Mouse (Mus musculus) small intestine, adult 2 months (tissue): ENCODE results near the gene Ccpg1os. TPM values are rescaled to one million over a fixed set of nuclear protein-coding genes. Genes with fewer than 3 reads are reported as not detected.

ENCODE experiments used
- H3K27ac ChIP-seq: fragments of 200-500 bp; 2 replicates; pipeline ENCODE4 v1.5.1; 2012; ENCODE audit warnings: low read depth, low read length, control low read depth, inconsistent platforms; ENCODE audit not compliant: insufficient read depth
- H3K27me3 ChIP-seq: fragments of 200-500 bp; 2 replicates; pipeline ENCODE4 v1.6.1; 2012; ENCODE audit warnings: mild to moderate bottlenecking, moderate library complexity, low read length, inconsistent platforms; ENCODE audit not compliant: control insufficient read depth, insufficient read depth
- H3K36me3 ChIP-seq: fragments of 200-500 bp; 2 replicates; pipeline ENCODE4 v1.6.1; 2012; ENCODE audit warnings: mild to moderate bottlenecking, low read length, control low read depth, inconsistent platforms; ENCODE audit not compliant: control insufficient read depth, insufficient read depth
- H3K4me1 ChIP-seq: fragments of 200-500 bp; 2 replicates; pipeline ENCODE4 v1.6.1; 2012; ENCODE audit warnings: low read length, inconsistent platforms, mixed read lengths; ENCODE audit not compliant: control insufficient read depth, insufficient read depth, insufficient read length
- H3K4me3 ChIP-seq: fragments of 200-500 bp; 2 replicates; pipeline ENCODE4 v1.5.1; 2012; ENCODE audit warnings: low read depth, mild to moderate bottlenecking, control low read depth, inconsistent platforms, low read length, moderate library complexity
- CTCF ChIP-seq: fragments of 200-500 bp; IDR thresholded peaks from 2 replicates; pipeline ENCODE4 v1.5.1; 2012; ENCODE audit warnings: low read depth, mild to moderate bottlenecking, control low read depth, inconsistent platforms, low read length, moderate library complexity, mixed read lengths; ENCODE audit not compliant: insufficient replicate concordance, insufficient read length; ENCODE audit errors: extremely low read depth
- POLR2A ChIP-seq: fragments of 200-500 bp; IDR thresholded peaks from 2 replicates; pipeline ENCODE4 v1.6.1; 2012; ENCODE audit warnings: low read depth, mild to moderate bottlenecking, control low read depth, inconsistent platforms, low read length, moderate library complexity
- WGBS: fragments of 180-500 bp; shearing (Covaris S2); methylation state at CpG from one replicate; pipeline ENCODE4 v1.1.7; 2018; 5-methylcytosine and 5-hydroxymethylcytosine counted together
- polyA plus RNA-seq: library from polyadenylated mRNA; depleted of rRNA; stranded (reverse); fragments of >200 nt; gene quantifications from 2 replicates; pipeline ENCODE4 v1.2.3, GENCODE M21; 2012

Gene Ccpg1os
- polyA plus RNA-seq, 1 experiment: 2.7 TPM

DNA sequence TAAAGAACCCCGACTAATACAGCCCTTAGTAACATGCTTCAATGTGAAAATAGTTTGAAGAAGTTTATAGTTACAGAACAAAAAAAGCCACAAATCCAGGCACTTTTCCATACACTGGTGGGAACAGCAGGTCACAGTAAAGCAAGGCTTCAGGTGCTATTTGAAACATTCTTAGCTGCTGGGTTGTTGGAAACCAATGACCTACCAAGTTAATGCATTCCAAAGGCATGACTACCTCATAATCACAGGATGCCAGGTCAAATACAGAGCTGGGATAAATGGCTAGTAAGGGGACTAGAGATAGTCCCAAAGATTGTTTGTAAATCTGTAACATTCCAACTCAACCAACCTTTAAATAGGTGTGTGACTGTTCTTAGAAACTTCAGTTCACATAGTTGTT is 9.9 kb downstream of the Ccpg1os start:
- H3K4me3 ChIP-seq: no peak overlapping the region
- H3K4me1 ChIP-seq: no peaks in the 10 kb centered on the region
- TF ChIP-seq POLR2A (no peak), CTCF (no peak)
- H3K36me3 ChIP-seq: no peaks in the 10 kb centered on the region
- no peak overlapping the region for H3K27ac ChIP-seq
- WGBS: 82% methylated on average over 1 of the region's 1 CpGs
- no peaks in the 10 kb centered on the region for H3K27me3 ChIP-seq

DNA sequence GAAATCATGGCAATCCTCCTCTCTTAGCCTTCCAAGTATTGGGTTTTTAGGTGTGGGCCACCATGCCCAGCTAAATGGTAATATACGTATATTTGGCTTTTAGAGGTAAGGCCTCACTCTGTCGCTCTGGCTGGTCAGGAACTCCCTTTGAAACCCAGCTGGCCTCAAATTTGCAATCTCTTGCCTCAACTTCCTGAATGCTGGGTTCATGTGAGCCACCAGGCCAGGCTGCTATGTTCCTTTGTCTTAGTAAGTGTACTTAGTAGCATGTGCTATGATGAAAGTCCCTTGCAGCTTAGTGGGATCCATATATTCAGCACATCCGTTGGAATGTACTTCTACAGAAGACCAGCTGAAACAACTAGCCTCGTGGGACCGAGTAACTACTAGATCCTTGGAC is 10.4 kb downstream of the Ccpg1os start:
- H3K27me3 ChIP-seq: no peaks in the 10 kb centered on the region

DNA sequence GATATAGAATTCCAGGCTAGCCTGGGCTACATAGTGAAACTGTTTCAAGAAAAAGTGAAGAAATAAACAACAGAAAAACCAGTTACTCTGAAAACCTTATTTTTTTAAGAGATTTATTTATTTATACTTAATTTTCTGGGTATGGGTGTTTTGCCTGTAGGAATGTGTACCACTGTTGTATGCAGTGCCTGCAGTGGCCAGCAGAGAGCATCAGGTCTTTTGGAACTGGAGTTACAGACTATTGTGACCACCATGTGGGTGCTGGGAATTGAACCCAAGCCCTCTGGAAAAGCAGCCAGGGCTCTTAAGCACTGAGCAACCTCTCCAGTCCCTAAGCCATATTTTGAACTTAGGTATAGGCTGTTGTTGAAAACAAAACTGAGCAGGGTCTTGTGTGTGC is 12.2 kb downstream of the Ccpg1os start:
- Histone ChIP-seq H3K27me3 (no peaks in the 10 kb centered on the region), H3K27ac (no peak overlapping the region), H3K36me3 (no peaks in the 10 kb centered on the region), H3K4me3 (no peak overlapping the region), H3K4me1 (no peaks in the 10 kb centered on the region)
- no peak for TF ChIP-seq CTCF
- TF ChIP-seq POLR2A: no peak

More for the DNA sequence above, 10.4 kb downstream of the Ccpg1os start:
- WGBS: 87% methylated on average over 5 of the region's 5 CpGs
- H3K36me3 ChIP-seq: no peaks in the 10 kb centered on the region
- H3K4me1 ChIP-seq: no peaks in the 10 kb centered on the region
- no peak overlapping the region for H3K27ac ChIP-seq
- TF ChIP-seq CTCF (no peak), POLR2A (no peak)
- no peak overlapping the region for H3K4me3 ChIP-seq

DNA sequence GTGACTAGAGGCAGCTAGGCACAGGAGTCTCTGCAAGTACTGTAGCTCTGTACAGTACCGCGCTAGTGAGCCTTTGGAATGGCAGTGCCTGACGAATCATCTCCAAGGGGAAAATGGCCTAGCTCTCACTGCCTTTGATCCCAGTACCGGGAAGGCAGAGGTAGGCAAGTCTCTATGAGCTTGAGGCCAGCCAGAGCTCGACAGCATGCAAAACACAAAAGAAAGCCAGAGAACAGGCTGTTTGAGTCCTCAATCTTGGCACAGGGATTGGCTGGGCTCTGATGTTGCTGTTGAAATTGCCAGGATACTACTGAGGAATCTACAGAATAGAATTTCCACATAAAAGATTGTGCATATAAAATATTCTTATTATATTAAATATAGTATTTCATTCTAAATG is 12.7 kb downstream of the Ccpg1os start:
- H3K36me3 ChIP-seq: no peaks in the 10 kb centered on the region
- WGBS: 86% methylated on average over 5 of the region's 5 CpGs
- no peaks in the 10 kb centered on the region for H3K27me3 ChIP-seq
- no peak for TF ChIP-seq POLR2A
- TF ChIP-seq CTCF: no peak
- no peaks in the 10 kb centered on the region for H3K4me1 ChIP-seq
- no peak overlapping the region for H3K27ac ChIP-seq
- no peak overlapping the region for H3K4me3 ChIP-seq

DNA sequence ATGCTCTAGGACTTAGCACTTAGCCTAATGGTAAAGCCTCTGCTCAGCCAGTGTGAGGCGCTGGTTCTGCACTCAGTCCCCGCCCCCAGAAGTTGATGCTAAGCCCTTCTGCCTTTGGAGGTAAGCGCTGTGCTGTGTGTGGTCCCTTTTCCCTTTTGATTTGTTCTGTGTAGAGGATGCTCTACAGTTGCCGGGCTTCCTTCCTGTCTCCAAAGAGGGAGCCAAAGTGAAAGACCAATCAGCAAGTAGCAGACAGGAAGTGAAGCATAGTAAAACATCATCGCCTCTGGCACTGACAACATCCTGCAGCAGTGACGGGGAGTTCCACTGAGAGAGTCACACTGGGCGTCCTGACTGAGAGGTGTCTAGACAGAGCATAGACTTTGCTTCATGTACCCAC is 15.3 kb downstream of the Ccpg1os start:
- TF ChIP-seq POLR2A: no peak
- TF ChIP-seq CTCF: no peak
- Histone ChIP-seq H3K4me3 (no peak overlapping the region), H3K36me3 (no peaks in the 10 kb centered on the region), H3K4me1 (no peaks in the 10 kb centered on the region), H3K27me3 (no peaks in the 10 kb centered on the region), H3K27ac (no peak overlapping the region)
- 80% methylated on average over 7 of the region's 7 CpGs for WGBS

DNA sequence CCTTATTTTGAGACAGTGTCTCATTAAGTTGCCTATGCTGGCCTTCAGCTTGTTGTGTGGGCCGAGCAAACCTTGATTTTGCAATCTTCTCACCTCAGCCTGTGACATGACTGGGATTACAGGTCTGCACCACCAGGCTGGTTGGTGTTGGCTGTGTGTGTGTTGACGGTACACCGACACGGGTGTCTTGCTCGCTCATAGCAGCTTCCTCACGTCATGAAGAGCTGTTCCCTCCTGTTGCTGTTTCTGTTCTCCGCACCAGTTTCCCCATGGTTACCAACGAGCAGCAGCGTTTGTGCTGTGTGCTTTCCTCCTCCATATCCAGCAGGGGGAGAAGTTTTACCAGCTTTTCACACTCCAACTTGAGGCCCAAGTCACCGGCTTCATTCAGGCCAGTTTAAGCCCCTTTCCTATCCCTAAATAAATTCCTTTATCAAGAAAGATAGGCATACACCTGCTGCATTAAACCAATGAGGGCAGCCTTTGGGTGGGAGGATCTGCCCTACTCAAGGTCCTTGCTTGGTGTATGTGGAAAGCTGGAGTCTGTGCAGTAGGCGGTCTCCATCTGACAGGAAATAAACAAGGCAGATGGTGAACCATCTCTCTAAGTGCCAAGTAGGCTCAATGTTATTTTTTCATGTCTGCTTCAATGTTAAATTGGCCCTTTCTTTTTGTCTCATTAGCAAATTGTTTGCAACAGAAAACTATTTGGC is 16.7 kb downstream of the Ccpg1os start:
- Histone ChIP-seq H3K27ac (no peak overlapping the region), H3K36me3 (no peaks in the 10 kb centered on the region), H3K4me1 (no peaks in the 10 kb centered on the region), H3K4me3 (no peak overlapping the region), H3K27me3 (no peaks in the 10 kb centered on the region)
- WGBS: 21% methylated on average over 11 of the region's 11 CpGs
- TF ChIP-seq CTCF: peak; percentile 61; the same call in 1 of the 2 replicates
- TF ChIP-seq POLR2A: no peak

DNA sequence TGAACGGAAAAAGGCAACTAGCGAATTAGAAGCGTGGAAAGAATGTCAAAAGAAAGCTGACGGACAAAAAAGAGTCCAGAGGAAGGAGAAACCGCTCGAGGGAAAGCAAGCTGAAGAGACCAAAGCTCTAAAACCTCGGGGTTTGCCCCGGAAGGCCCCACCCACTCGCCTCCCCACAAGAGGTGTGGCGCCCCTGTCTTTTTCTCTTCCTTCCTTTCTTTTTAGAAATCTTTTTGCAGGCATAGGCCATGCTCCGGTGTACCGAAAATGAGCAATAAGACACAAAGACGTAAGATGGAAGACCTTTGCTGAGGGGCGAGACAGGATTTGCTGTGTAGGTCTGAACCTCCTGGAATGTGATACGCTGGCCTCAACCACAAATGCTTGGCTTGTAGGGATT is 23.2 kb downstream of the Ccpg1os start:
- H3K36me3 ChIP-seq: no peaks in the 10 kb centered on the region
- no peak overlapping the region for H3K27ac ChIP-seq
- H3K4me3 ChIP-seq: no peak overlapping the region
- WGBS: 72% methylated on average over 15 of the region's 15 CpGs
- H3K4me1 ChIP-seq: peaks cover 7% of the 10 kb centered on the region
- H3K27me3 ChIP-seq: no peaks in the 10 kb centered on the region
- TF ChIP-seq POLR2A (no peak), CTCF (no peak)
